Mouse (Mus musculus) cerebellum, adult 18-20 months (tissue): ENCODE data around the gene Rcsd1.

Source experiments
- DNase-seq, 2 experiments: peaks; one replicate each; pipeline ENCODE4 v3.0.0; 2021

Rcsd1 gene

GRCm38 (mm10) chr1:165716426-165716825 lies 6.9 kb upstream of the Rcsd1 start:
- no peak for DNase-seq

DNA sequence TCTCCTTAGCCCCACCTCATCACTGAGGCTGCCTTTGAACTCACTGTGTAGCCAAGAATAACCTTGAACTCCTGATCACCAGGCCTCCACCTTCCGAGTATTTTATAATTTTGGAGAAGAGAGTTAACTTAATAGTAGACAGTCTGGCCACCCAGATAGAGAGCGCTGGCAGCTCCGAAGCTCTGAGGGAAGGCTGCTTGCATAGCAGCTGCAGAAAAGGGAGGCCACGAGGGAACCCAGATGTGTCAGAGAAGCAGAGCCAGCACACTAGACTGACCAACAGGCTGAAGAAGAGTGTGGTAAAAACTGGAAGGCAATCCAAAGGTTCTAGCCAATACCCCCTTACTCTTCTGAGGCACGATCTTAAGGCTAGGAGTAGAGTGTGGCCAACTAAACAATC lies 4.2 kb upstream of the Rcsd1 start:
- no peak for DNase-seq

GRCm38 (mm10) chr1:165711914-165712313 lies 2.4 kb upstream of the Rcsd1 start:
- no peak for DNase-seq

DNA sequence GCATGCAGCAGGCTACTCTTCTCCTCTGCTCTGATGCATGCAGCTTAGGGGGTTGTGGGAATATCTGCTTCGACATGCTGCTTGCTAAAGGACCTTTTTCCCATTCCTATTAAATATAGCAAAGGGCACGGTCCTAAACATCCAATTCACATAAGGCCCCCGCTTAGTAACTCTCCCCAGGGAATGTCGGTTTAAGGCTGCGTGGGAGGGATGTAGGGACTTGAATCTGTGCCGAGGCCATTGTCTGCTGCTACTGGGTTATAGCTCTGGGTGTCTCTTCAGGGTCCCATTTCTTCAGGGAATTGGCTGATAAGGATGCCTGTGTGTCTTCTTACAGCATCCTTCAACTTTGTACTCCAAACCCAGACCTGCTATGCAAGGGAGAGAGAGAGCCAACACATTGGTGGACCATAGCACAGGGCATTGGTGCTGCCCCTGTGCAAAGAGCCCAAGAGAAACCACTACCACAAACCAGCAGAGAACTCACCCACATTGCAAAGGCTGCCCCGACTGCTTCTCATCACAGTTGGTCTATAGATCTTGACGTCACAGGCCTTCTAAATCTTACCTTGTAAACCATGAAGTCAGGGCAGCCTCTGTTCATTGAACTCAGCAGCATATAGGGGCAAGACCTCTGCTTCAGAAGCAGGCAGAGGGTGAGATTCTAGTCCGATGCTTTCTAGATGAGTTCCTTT lies 724 bp downstream of the Rcsd1 start:
- DNase-seq = no peak

- peak; percentile 14 to 15 for DNase-seq
Measured at GRCm38 (mm10) chr1:165707640-165708322, 1.8 kb downstream of the Rcsd1 start.

- DNase-seq = no peak
Measured at GRCm38 (mm10) chr1:165707241-165707639, 2.3 kb downstream of the Rcsd1 start.

- no peak for DNase-seq
Measured at GRCm38 (mm10) chr1:165706492-165706891, 3.1 kb downstream of the Rcsd1 start.

GRCm38 (mm10) chr1:165705868-165706348 lies 3.6 kb downstream of the Rcsd1 start:
- no peak for DNase-seq

DNA sequence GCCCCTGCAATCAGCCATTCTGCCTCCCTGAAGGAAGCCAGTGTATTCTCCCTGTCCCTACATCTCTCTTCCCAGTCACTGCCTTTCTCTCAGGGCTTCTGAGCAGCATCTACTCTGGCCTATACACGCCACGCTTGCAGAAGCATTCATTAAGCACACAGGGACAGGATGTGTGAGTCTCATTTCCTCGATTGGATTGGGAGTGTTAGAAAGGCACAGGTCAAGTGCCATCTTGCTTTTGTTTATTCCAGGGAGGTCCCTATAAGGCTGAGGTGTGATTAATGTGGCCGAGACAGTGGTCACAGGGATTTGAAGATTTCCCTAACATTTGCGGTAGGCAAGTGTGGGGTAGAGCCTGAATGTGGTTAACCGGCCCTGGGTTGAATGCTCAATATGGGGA lies 4.2 kb downstream of the Rcsd1 start:
- DNase-seq = no peak

- DNase-seq = no peak
Measured at GRCm38 (mm10) chr1:165704841-165705240, 4.7 kb downstream of the Rcsd1 start.

DNA sequence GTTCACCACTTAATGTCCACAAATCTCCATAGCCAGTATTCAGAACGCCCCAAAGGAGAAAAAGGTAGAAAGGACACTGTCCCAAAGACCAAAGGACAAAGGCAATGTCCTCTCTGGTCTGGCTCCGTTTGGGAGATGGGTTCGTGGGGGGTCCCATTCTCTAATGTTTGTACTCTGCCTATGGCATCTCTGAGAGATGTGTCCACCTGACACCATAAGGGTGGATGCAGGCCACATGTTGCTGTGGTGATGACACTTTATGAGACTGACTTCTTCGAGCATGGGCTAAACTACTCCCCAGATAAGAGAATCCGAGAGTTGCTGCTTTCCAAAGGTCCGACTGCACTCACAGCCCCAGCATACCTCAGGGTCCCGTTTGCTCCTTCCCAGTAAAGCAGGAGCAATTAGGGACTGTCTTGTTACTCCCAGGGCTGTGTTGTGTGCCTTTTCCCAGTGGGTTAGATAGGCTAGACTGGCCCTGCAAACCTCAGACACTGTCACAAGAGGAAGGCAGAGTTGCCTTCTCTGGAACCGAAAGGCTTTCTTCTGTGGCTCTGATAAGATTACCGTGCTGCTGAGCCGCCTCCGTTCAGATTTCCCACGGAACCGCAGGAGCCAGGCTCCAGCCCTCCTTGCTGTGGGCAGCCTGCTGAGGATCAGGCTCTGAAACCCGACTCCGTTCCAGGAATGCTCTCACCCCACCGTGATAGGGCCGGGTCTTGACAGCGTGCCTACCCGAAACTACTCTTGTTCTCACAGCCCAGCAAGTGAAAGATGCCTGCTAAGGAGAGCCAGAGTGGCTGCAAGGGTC lies 7.1 kb downstream of the Rcsd1 start:
- no peak for DNase-seq

DNA sequence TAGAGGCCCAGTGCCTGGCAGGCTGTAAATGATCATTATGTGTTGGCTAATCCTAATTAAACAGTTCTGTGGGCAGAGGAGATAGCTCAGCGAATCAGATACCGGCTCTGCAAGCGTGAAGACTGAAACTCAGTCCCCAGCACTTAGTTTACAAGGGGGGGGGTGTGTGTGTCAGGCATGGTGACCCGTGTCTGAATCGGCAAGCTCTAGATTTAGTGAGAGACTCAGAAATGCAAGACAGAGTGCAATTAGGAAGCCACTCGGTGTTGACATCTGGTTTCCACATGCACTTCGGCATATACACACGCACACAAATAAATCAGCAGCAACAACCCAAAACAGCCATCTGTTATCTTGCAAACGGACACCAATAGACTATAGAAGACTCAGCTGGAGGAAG lies 8.0 kb downstream of the Rcsd1 start:
- DNase-seq = no peak

DNA sequence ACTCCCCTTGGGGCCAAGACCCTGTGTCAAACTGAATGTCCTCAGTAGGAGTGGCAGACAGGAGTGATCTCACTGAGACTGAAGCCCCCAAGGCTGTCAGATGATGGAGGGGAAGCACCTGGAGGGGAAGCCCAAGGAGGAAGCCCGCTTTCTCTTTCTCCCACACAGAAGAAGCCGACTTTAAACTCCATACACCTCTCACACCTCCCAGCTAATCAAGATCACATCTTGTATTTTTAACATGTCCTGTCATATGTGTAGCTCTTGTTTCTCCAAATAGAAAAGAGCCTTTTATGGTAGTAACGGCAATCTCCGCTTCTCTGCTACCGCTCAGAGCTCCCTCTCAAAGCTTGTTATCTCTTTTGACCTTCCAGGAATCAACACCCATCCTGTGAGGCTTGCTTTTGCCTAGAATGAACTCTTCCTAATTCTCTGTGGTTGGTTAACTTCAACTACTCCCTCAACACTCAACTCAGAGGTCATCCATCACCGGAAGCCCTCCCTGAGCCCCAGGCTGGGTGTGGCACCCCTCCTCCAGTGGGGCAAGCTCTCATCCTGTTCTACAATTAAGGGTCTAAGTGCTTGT lies 8.5 kb downstream of the Rcsd1 start:
- no peak for DNase-seq

DNA sequence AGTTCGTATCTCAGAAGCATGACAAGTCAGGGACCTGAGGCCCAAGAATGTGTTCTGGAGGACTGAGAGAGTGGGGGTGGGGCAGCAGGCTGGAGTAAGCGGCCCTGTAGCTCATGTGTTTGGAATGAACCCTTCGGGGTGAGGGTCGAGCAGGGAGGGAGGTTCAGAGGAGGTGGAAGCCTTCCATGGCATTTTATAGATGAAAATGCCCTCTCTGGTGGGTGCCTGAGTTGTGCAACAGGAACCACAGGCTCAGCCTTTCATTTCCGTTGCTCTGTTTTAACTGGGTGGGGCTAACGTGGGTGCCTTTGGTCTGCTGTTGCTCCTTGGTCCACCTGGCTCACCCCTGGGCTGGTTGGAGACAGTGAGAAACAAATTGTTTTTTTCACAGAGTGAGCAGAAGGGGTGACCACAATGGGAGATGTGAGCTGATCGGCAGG lies 9.2 kb downstream of the Rcsd1 start:
- DNase-seq = no peak

- no peak for DNase-seq
Measured at GRCm38 (mm10) chr1:165697701-165698100, 11.9 kb downstream of the Rcsd1 start.

DNA sequence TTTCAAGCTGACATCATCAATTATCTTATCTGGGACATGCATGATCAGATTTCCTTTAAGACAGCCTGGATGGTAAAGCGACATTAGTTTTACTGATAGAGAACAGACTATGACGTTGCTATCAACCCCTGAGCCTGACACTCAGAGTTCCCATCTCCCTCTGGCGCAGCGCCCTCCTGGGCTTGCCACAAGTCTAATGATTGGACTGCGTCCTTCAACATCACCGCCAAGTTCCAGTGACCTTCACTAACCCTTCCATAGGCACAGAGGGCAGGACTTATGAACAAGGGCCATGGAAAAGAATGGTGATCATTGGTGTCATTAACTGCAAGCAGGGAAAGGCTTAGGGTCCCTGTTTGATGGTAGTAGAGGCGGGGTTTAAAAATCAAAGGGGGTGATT lies 12.7 kb downstream of the Rcsd1 start:
- DNase-seq = no peak

DNA sequence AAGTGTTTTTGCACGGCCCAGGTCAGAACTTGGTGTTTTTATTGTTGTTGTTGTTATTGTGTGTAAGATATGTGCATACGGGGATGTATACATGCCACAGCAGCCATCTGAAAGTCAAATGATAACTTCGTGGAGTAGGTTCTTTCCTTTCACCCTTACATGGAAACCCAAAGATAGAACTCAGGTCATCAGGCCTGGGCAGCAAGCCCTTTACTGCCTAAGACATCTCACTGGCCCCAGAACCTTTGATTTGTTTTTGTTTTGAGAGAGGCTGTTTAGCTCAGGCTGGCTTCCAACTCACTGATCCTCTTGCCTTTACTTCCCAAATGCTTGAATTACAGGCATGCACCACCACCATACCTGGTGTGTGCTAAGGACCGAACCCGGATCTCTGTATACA lies 13.5 kb downstream of the Rcsd1 start:
- DNase-seq = no peak

- DNase-seq = no peak
Measured at GRCm38 (mm10) chr1:165695392-165696014, 14.1 kb downstream of the Rcsd1 start.

DNA sequence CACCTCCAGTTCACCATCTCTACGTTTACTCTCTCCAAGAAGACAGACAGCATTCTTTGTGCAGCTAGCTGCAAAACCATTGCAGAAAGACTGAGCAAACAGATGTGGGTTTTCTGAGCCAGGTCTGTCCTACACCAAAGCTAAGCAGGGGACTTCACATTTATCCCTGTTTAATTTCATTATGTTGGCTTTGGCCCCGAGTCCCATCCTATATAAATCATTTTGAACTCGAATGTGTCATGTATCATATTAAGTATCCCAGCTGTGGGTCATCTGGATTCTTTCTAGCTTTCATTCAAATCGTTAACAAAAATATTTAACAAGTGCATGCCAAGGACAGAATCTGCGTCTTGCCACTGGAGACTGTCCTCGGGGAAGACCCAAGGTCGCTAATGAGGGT lies 15.7 kb downstream of the Rcsd1 start:
- no peak for DNase-seq

DNA sequence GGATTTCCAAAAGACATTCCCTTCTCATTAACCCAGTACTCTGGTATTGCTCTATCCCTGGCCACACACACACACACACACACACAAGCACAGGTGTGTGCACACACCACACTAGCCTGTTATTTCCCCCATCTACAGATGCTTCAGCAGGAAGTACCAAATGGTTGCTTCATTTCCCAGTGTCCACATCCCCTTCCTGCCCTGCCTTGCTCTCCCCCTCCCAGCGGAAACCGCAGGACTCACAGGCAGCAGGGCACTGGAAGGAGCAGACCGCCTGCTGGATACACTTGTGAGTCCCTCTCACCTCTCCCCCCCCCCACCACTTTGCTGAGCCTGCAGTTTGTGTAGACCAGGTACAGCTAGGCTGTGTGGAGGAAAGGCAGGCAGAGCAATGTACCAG lies 18.0 kb downstream of the Rcsd1 start:
- DNase-seq = no peak

GRCm38 (mm10) chr1:165689845-165690244 lies 19.7 kb downstream of the Rcsd1 start:
- DNase-seq = no peak

DNA sequence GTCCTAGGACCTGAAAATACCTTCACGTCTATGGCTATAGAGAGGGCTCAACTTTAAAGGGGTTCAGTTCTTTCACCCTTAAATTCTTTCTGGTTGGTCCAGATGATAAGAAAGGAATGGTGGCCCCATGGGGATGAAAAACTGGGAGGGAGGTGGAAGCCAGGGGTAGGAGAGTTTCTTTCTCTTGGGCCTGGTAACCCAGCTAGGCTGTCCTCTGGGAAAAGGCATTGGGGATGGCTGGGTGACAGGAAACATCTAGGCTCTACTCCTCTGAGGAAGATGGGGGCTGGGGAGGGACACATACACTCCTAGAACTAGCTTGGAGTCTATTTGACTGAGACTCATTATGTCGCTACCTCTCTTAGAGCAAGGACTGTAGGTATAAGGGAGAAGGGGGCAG lies 21.7 kb downstream of the Rcsd1 start:
- no peak for DNase-seq

- DNase-seq = no peak
Measured at GRCm38 (mm10) chr1:165686963-165687362, 22.6 kb downstream of the Rcsd1 start.
